Mouse (Mus musculus) bone marrow, adult 2 months (tissue): ENCODE measurements around the gene Camkmt. TPM values are rescaled to one million over a fixed set of nuclear protein-coding genes. Genes with fewer than 3 reads are reported as not detected.

ENCODE experiments used
- H3K27ac ChIP-seq: fragments of 200-500 bp; 2 replicates; pipeline ENCODE4 v1.5.1; 2012; ENCODE audit warnings: low read depth, mild to moderate bottlenecking, control low read depth, inconsistent platforms, low read length; ENCODE audit not compliant: control insufficient read depth, poor library complexity, insufficient read depth
- H3K4me1 ChIP-seq: fragments of 200-500 bp; 2 replicates; pipeline ENCODE4 v1.6.1; 2011; ENCODE audit warnings: low read length; ENCODE audit not compliant: control insufficient read depth, insufficient read depth
- H3K4me3 ChIP-seq: fragments of 200-500 bp; replicated peaks from 2 replicates; pipeline ENCODE3; 2011; ENCODE audit warnings: mild to moderate bottlenecking, low read depth, low read length, control low read depth; ENCODE audit not compliant: control insufficient read depth
- CTCF ChIP-seq: fragments of 200-500 bp; IDR thresholded peaks from 2 replicates; pipeline ENCODE4 v1.5.1; 2011; ENCODE audit warnings: low read length, control low read depth; ENCODE audit not compliant: control insufficient read depth, insufficient read depth
- POLR2A ChIP-seq: fragments of 200-500 bp; IDR thresholded peaks from 2 replicates; pipeline ENCODE4 v1.6.1; 2011; ENCODE audit warnings: low read depth, mild to moderate bottlenecking, control low read depth, low read length, borderline replicate concordance; ENCODE audit not compliant: control insufficient read depth
- WGBS: fragments of 180-500 bp; shearing (Covaris S2); methylation state at CpG from one replicate; pipeline ENCODE4 v1.1.7; 2018; 5-methylcytosine and 5-hydroxymethylcytosine counted together
- polyA plus RNA-seq: library from polyadenylated mRNA; stranded (reverse); fragments of >200 nt; gene quantifications from 2 replicates; pipeline ENCODE4 v1.2.4, GENCODE M21; 2011; ENCODE audit warnings: low replicate concordance; ENCODE audit not compliant: missing spikeins, insufficient read depth, insufficient read length

The Camkmt gene
- polyA plus RNA-seq, 1 experiment = 4.3 TPM

DNA sequence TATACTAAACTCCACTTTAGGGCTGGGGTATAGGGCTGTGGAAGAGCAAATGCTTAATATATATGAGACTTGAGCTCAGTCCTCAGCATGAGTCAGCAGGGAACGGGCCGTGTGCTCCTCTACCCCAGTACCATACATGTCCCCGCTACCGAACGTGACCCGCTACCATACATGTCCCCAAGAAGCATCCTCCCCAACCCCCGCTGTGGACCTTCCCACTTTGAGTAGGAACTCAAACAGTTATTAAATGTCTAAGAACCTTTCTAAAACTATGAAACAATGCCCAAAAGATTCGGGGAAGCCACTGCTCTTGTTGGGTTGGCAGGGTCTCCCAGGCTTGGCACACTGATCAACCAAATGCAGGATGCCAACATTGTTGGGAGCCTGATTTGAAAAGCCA is 390.9 kb downstream of the Camkmt start:
- TF ChIP-seq CTCF (no peak), POLR2A (no peak)
- Histone ChIP-seq H3K4me3 (no peak overlapping the region), H3K4me1 (no peaks in the 10 kb centered on the region), H3K27ac (no peak overlapping the region)
- WGBS = 86% methylated on average over 8 of the region's 8 CpGs

- no peak for TF ChIP-seq POLR2A
- no peak for TF ChIP-seq CTCF
- Histone ChIP-seq H3K4me3 (no peak overlapping the region), H3K4me1 (no peaks in the 10 kb centered on the region), H3K27ac (no peak overlapping the region)
- WGBS = 88% methylated on average over 5 of the region's 5 CpGs
Measured at GRCm38 (mm10) chr17:85483086-85483485, 392.7 kb downstream of the Camkmt start.

DNA sequence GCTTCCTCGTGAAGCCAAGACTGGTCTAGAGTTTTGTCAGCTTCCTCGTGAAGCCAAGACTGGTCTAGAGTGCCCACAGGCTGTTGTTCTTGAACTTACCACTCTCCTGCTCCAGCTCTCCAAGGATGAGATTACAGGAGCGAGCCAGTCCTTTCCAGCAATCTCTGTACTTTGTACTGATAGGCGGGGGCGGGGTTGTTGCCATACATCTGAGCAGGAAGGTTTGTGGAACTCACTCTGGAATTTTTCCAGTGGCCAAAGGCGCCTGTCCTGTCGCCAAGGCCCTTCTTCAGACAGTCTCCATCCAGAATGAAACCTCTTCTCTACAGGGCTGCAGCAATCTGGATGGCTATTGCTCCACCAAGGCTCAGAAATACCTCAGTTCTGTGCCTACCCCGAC is 393.7 kb downstream of the Camkmt start:
- 49% methylated on average over 8 of the region's 8 CpGs for WGBS
- TF ChIP-seq CTCF = no peak
- TF ChIP-seq POLR2A = no peak
- Histone ChIP-seq H3K4me3 (no peak overlapping the region), H3K4me1 (no peaks in the 10 kb centered on the region), H3K27ac (no peak overlapping the region)

DNA sequence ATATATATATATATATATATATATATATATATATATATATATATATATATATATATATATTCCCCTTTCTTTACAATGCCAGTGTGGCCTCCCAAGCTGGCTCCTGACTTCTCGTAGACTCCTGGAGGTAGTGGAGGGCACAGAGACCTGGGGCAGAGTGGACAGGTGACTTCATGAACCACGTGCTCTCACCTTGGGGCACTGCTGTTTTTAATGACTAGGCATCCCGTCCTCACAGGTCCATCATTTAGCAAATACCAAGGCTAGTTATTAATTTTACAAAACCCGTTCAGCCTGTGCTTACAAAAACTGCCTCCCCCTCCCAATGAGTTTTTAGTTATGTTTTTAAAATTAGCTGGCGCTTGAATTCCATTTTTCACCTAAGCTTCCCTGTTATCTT is 394.2 kb downstream of the Camkmt start:
- WGBS = 43% methylated on average over 5 of the region's 5 CpGs
- H3K4me3 ChIP-seq = no peak overlapping the region
- TF ChIP-seq POLR2A (no peak), CTCF (no peak)
- no peaks in the 10 kb centered on the region for H3K4me1 ChIP-seq
- H3K27ac ChIP-seq = no peak overlapping the region

DNA sequence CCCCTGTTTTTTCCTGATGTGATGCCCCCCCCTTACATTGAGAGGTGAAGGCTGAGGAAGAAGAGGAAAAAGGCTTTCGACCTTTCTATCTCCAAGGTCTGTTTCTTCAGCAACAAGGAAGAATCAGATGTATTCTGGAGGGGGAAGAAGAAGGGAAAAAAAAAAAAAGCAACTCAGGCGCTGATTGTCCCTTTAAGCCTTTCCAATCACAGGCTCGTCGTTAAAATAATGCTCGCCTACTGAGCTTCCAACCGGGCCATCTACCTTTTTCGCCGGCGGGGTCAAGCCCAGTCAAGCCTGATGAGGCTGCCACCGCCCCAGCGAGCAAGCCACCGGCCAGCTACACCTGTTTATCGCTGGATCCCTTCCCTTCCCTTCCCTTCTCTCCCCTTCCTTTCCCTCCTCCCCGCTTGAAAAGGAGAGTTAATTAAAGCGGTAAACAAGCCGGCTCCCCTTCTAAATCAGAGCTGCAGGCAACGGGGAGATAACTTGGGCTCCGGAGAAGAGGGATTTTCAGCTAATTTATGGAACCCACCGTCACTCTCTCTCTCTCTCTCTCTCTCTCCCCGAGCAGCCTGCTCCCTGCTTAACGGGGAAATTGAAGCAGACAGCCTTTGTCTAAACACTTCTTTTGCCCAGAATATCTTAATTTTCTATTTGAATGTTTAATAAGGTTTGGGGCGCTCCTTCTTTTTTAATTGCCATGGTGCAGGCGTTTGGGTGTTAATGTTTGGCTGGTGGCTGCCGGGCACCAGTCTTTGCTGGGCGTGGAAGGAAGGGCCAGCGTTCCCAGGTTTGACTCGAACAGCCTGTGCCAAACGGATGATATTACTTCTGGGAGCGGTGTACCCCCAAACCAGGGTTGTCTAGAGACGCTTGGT is 395.0 kb downstream of the Camkmt start:
- no peak overlapping the region for H3K27ac ChIP-seq
- 6% methylated on average over 30 of the region's 30 CpGs for WGBS
- no peak overlapping the region for H3K4me3 ChIP-seq
- no peak for TF ChIP-seq POLR2A
- TF ChIP-seq CTCF = no peak
- H3K4me1 ChIP-seq = no peaks in the 10 kb centered on the region

GRCm38 (mm10) chr17:85485946-85486533 is 395.7 kb downstream of the Camkmt start:
- no peak overlapping the region for H3K27ac ChIP-seq
- TF ChIP-seq CTCF = no peak
- TF ChIP-seq POLR2A = no peak
- WGBS = 8% methylated on average over 14 of the region's 14 CpGs

DNA sequence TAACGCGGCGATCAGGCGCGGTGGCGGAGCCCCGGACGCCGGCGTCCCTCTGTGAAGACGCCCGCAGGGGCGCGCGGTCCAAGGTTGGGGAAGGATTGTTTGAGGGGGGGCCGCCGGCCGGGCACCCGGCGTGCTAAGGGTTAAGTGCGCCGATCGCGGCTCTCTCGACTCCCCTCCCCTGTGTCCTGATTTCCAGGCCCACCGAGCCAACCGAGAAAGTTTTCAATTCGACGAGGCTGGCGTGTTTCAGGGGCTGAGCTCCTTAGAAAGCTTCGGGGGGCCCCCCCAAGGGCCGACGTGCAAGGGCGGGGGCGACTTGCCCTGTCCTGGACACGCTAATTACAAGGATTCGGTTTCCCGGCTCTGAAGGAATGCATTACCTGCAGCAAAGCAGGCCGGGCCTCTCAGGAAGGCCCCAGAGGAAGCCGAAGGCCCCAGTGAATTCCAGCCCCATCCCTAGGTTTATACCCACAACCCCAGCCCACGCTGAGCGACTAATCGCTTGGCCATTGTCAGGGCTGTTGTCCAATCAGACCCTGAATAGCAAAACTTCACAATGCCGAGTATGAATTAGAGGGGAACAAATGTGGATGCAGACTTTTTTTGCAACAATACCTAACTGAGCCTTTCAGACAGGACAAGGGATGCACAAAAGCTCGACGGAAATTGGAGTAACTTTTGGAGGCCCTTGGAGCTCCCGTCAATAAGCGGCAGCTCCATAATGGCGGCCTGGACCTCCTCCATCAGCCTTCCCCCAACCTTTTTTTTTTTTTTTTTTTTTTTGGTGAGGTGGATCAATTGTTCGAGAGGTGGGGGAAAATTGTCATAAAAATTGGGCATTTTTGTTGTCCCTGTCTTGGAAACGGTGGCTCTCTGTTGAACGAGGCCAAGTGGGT is 396.5 kb downstream of the Camkmt start:
- Histone ChIP-seq H3K4me3 (no peak overlapping the region), H3K4me1 (no peaks in the 10 kb centered on the region), H3K27ac (no peak overlapping the region)
- TF ChIP-seq CTCF (no peak), POLR2A (no peak)
- WGBS = 6% methylated on average over 52 of the region's 52 CpGs

More at GRCm38 (mm10) chr17:85485946-85486533, 395.7 kb downstream of the Camkmt start:
- Histone ChIP-seq H3K4me3 (no peak overlapping the region), H3K4me1 (no peaks in the 10 kb centered on the region)

DNA sequence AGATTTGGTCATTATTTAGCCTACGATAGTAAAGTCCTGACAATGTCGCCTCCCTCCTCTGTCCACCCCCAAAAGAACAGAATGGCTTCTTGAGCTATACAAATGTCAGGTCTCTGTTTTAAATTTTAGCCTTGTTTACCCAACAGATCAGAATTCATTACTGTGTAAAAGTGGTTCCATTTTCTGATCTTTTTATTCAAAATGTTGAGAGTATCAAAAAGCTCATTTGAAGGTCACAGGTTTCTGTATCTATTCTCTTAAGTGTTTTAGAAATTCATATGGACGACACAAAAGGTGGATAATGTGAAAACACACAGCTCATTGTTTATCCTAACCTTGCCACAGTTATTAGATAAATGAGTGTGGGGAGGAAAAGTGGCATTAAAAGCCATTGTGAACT is 397.2 kb downstream of the Camkmt start:
- Histone ChIP-seq H3K4me1 (no peaks in the 10 kb centered on the region), H3K4me3 (no peak overlapping the region), H3K27ac (no peak overlapping the region)
- 70% methylated on average over 3 of the region's 3 CpGs for WGBS
- TF ChIP-seq POLR2A = no peak
- TF ChIP-seq CTCF = no peak
